25 mouse cellular contexts compared by ENCODE assay signal in the genomic region with DNA sequence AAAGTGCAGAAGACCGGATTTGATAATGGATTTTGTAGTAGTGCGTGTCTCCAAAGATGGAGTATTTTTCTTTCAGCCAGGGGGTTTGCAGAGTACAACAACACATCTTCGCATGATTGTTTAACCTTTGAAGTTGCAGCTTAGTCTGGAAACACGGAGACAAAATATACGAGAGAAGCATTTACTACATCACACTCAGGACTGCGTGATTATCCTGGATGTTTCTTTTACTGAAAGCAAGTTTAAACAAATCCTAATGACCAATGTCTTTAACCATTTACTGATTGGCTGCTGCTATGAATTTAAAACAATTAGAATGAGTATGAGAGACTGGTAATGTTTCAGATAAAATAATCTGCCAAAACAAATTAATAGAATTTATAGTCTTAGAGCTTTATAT.
"Had no signal": no experiment of that assay in that cellular context is flagged by ENCODE, and none has a peak within 500 bp of the region (broad histone marks: within the 10 kb centered on the region; RNA-seq: fewer than 3 reads in every experiment).

No protein-coding gene starts in this region.

- H3K9ac ChIP-seq: heart, embryonic 12.5 days; hindbrain, embryonic 12.5 days; hindbrain, embryonic 14.5 days; intestine, embryonic 15.5 days; limb, embryonic 12.5 days had no signal

- H3K4me2 ChIP-seq: heart, embryonic 12.5 days; hindbrain, embryonic 12.5 days; hindbrain, embryonic 14.5 days; intestine, embryonic 15.5 days; limb, embryonic 12.5 days had no signal

- ATAC-seq: hindbrain, embryonic 16.5 days; inflammation-experienced regulatory T-cells, adult 6 months; intestine, embryonic 15.5 days; intestine, postnatal 0 days had no signal

- H3K4me1 ChIP-seq: heart, embryonic 10.5 days; heart, embryonic 12.5 days; hindbrain, embryonic 10.5 days; hindbrain, embryonic 12.5 days; intestine, embryonic 15.5 days; limb, embryonic 10.5 days; limb, embryonic 12.5 days had no signal

- DNase-seq: gastrocnemius, adult 2 months; gastrocnemius, postnatal 10 days; gastrocnemius, postnatal 25 days; heart, adult 18-20 months; heart, postnatal 10 days; heart, postnatal 4 days; kidney, adult 18-20 months; kidney, adult 8-10 months; kidney, postnatal 10 days; kidney, postnatal 25 days; kidney, postnatal 4 days; liver had no signal

- H3K4me3 ChIP-seq: gastrocnemius, adult 2 months; heart, embryonic 10.5 days; heart, embryonic 12.5 days; hindbrain, embryonic 10.5 days; hindbrain, embryonic 12.5 days; intestine, embryonic 15.5 days; layer of hippocampus, adult 2 months; left cerebral cortex, adult 2 months; limb, embryonic 10.5 days; limb, embryonic 12.5 days had no signal

- H3K9me3 ChIP-seq: heart, embryonic 10.5 days; heart, embryonic 12.5 days; hindbrain, embryonic 10.5 days; hindbrain, embryonic 12.5 days; intestine, embryonic 15.5 days; limb, embryonic 10.5 days; limb, embryonic 12.5 days had no signal

- H3K36me3 ChIP-seq: heart, embryonic 10.5 days; heart, embryonic 12.5 days; hindbrain, embryonic 10.5 days; hindbrain, embryonic 12.5 days; intestine, embryonic 15.5 days; limb, embryonic 10.5 days; limb, embryonic 12.5 days had no signal

- H3K27me3 ChIP-seq: heart, embryonic 12.5 days; hindbrain, embryonic 12.5 days; intestine, embryonic 15.5 days; limb, embryonic 12.5 days had no signal

- H3K27ac ChIP-seq: gastrocnemius, adult 2 months; heart, embryonic 10.5 days; hindbrain, embryonic 10.5 days; hindbrain, embryonic 12.5 days; hindbrain, embryonic 14.5 days; intestine, embryonic 15.5 days; layer of hippocampus, adult 2 months; left cerebral cortex, adult 2 months; limb, embryonic 10.5 days; limb, embryonic 12.5 days had no signal
